Mouse (Mus musculus) A20 (cell line): ENCODE data around the gene Gda.

Source experiments
- DNase-seq: peaks from one replicate; pipeline ENCODE4 v3.0.0-alpha.2; 2011; ENCODE audit warnings: low read depth, low spot score

The Gda gene

DNA sequence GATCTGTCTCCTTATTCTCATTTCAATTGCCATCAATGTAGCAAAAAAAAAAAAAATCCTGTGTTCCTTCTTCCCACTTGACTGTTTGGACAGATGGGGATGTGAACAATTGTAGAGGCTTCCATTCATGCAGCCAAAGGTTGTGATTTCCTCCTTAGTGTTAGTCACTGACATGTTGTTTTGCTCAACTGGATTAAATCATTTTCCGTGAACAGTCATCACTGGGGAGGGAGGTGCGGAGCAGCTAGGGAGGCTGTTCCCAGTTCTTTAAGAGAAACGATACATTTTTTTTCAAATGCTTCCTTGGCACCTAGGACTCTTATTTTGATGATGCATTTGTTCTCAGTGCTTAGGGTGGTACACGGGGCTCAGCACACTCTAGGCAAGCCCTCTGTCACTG is 15.8 kb downstream of the Gda start:
- DNase-seq = no peak

DNA sequence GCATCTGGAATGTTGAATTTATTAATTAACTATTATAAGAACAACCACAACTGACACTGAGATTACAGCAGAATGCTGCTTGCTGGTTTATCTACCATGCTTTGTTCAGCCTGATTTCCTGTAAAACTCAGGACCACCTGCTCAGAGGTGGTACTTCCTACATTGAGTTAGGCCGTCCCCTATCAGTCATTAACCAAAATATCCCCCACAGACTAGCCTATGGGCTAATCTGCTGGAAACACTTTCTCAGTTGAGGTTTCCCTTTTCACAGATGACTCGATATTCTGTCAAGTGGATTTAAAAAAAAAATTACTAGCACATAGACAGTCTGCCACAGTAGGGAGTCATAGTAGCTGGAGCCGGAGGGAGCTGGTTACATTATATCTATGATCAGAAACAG is 31.5 kb downstream of the Gda start:
- no peak for DNase-seq

GRCm38 (mm10) chr19:21440841-21441240 is 32.4 kb downstream of the Gda start:
- no peak for DNase-seq

GRCm38 (mm10) chr19:21439141-21439737 is 34.0 kb downstream of the Gda start:
- no peak for DNase-seq

- no peak for DNase-seq
Observed at GRCm38 (mm10) chr19:21436566-21436965, 36.7 kb downstream of the Gda start.

DNA sequence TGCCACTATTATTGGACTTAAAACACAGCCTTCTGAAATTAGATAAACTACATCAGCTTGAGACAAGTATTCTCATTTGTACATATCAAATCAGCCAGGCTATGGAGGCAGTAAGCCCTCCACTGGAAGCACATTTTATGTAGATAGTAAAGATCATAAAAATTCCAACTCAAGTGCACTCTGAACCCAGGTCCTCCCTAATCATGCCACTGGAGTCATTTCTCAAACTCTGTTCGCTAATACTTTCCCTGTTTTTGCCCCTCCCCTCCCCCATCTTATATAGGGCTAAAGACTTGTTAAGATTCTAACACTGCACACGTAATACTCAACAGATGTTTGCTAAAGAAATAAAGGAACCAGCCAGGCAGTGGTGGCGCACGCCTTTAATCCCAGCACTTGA is 39.9 kb downstream of the Gda start:
- no peak for DNase-seq

GRCm38 (mm10) chr19:21432879-21433278 is 40.4 kb downstream of the Gda start:
- no peak for DNase-seq

- no peak for DNase-seq
Observed at GRCm38 (mm10) chr19:21432286-21432685, 41.0 kb downstream of the Gda start.

DNA sequence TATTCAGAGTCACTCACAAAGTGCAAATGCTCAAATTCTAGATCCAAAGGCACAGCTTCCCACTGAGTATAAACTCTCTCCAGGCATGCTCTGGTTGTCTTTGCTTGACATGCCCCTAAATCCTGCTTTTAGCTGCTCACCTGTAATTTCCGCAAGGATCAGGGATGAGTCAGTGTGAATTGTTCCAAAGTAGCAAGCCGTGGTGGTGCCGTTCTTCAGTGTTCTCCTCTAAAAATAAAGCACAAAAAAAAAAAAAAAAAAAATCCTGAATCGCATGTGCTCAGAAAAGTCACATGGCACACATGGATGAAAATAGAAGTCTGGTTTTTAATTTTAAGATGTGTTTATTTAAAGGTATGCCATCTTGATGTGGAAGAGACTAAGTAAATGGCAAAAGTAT is 47.9 kb downstream of the Gda start:
- DNase-seq = no peak

DNA sequence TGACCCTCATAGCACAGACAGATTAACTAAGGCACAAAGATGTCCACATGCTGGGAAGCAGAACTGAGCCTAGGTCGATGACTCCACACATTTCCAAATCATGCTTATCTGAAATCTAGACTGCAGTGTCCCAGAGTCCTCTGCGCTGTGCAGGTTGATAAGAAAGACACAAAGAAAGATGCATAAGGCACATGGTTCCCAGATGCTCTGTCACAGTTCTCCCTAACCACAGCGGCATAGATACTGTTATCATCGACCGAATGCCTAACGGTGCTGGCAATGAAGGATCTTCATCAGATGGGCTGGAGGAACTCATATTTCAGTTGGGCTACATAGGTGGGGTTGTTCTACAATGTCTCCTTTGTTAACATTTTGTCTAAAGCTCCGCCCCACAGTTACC is 49.5 kb downstream of the Gda start:
- no peak for DNase-seq

DNA sequence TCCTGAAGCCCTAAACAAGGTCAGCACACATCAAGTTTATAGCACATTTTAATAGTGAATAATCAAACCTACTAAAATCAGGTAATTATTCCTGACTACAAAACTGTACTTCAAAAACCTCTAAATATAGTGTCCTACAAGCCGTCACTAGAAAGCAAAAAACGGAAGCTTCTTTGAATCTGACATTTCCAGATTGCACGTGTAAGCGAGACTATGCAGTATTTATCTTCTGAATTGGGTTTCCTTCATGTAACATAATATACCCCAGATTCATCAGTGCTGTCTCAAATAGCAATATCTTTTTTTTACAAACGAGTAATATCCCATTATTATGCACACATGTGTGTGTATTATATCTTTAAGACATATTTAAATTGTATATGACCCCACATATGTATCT is 54.8 kb downstream of the Gda start:
- DNase-seq = no peak

DNA sequence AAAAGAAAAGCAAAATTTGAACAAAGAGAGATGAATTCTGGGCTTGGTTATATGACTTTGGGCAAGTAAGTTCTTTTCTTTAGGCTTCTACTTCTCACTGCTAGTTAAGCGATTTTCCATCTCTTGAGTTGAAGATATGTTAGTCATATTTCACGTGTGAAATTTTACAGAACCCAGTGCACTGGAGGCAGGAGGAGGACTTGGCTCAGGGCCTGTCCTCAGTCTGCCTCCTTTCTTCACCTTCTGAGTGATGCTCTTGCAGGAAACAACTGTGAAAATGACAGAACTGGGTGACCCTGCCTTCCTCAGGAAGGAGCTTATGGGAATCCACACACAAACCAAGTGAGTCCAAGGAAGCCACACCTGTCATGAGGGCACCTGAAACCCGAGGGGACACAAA is 57.9 kb downstream of the Gda start:
- DNase-seq = no peak

DNA sequence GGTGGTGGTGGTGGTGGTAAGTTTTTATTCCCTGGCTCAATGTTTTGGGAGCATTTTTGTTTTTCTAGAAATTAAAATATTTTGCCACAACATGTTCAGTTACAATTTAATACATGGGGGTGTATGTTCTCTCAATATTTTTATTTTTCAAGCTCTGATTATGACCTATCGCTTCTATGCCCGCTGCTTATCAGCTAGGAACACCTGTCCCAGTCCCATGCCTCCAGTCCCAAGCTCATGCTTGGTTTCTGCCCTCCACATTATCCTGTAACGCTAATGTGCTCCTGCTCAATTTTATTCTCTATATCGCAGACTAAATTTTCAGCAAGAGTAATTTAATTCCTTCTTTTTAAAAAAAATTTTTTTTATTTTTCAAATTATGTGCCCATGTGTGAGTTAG is 64.1 kb downstream of the Gda start:
- DNase-seq = no peak

GRCm38 (mm10) chr19:21407363-21407762 is 65.9 kb downstream of the Gda start:
- no peak for DNase-seq

- DNase-seq = no peak
Observed at GRCm38 (mm10) chr19:21397994-21398393, 75.3 kb downstream of the Gda start.

DNA sequence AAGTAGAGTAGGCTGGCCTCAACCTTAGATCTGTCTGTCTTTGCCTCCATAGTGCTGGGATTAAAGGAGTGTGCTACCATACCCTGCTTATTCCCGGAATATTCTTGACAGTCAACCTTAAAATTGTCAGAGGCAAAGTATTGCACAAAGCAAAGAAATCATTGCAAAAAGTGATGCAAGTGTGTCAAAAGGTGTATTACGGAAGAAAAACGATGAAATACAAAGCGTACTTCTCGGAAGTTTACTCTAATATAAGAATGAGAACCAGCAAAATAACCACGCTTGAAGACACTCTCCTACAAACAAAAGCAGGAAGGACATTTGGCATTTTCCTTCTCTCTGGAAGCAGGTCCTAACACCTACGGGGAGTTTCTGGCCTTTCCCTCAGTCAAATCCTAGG is 76.9 kb downstream of the Gda start:
- no peak for DNase-seq

DNA sequence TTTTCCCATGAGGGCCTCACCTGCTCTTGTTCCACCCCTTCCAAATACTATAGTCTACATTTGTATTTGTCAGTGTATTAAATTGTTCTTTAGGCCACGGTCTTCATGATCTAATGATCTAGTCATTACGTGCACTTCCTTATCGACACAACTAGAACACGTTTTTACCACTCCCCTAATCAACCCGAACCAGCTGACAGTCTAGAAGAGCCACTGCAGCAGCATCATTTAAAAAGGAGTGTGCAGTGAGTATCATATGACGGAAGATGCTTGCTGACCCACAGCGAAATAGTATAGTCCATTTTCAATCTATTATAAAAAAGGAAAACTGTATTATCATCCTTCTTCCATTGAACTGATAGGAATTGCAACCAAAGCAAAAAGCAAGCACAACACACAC is 82.3 kb downstream of the Gda start:
- no peak for DNase-seq

- no peak for DNase-seq
Observed at GRCm38 (mm10) chr19:21386842-21387241, 86.4 kb downstream of the Gda start.

DNA sequence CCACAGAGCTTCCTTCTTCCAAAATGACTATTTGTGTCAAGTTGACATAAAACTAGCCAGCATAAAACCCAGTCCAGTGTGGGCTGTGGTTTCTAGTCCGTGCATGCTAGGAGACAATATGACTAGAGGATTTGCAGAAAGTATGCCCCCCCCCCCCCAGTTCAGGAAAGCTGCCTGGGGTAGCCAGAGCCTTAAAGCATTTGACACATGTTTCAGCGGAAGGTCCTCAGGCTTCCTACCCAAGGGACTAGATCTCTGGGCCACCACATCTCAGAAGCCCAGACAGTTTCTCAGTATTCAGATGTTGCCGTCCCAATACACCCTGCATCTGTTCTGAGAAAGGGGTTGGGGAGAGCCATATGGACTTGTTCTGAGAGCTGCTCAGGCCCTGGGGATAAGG is 89.0 kb downstream of the Gda start:
- no peak for DNase-seq

GRCm38 (mm10) chr19:21383491-21384226 is 89.6 kb downstream of the Gda start:
- no peak for DNase-seq

DNA sequence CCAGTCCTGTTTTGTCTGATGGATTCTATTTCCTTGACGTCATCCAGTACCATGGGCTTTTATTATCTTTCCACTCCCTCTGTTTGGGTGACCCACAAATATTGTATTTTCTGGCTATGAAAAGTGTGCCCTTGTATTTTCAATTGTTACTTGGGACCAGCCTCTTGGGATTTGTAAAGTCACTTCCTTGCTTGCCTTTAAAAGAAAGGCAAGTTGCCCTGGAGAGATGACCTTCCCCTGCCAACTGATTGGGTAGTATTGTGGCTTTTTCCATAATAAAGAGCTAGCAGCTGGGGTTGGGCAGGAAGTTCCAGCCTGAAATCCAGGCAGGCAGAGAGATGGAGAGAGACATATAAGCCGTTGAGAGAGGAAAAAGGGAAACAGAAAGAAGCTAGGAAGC is 91.5 kb downstream of the Gda start:
- no peak for DNase-seq

DNA sequence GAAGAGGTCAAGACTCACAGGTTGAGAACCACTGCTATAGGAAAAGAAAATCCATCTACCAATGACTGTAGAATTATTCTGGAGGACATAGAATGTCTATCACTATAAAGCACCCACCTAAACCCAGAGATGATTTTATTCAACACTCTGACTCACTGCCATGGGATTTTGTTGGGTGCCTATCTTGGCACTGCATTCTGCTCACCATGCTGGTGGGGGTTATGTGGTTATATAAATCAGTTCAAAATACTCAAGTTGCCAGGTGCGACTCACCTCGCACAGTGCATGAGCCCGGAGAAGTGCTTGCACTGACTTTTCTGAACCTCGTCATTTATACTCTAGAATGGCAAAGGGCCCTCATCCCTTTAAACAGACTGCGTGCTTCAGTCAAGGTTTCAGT is 94.0 kb downstream of the Gda start:
- DNase-seq = no peak

- no peak for DNase-seq
Observed at GRCm38 (mm10) chr19:21376445-21377218, 96.6 kb downstream of the Gda start.
